Mouse (Mus musculus) 3134 (cell line): ENCODE data around the gene Pou2f3.

Experiments
- DNase-seq: peaks from one replicate; pipeline ENCODE4 v3.0.0-alpha.2; 2011; ENCODE audit warnings: low spot score; ENCODE audit not compliant: insufficient read length; ENCODE audit errors: extremely low read depth

Pou2f3 gene

GRCm38 (mm10) chr9:43232286-43232685 is 22.1 kb upstream of the Pou2f3 start:
- no peak for DNase-seq

DNA sequence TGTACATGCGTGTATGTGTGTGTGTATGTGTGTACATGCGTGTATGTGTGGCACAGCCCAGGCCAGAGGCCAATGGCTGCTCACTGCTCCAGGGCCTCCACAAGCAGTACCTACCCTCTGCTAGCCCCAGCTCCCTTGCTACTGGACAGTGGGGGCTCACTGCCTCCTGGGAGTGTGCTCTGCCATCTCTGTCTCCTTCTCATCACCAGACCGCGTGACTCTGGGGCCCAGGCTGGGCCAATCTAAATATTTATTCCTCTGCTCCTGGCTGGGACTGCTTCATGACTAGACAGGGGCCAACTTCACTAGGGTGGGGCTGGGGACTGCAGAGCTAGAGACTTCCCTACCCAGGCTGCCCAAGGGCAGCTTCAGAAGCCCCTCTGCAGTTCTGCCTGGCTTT is 21.6 kb upstream of the Pou2f3 start:
- peak; percentile 32 for DNase-seq

GRCm38 (mm10) chr9:43230886-43231285 is 20.7 kb upstream of the Pou2f3 start:
- no peak for DNase-seq

DNA sequence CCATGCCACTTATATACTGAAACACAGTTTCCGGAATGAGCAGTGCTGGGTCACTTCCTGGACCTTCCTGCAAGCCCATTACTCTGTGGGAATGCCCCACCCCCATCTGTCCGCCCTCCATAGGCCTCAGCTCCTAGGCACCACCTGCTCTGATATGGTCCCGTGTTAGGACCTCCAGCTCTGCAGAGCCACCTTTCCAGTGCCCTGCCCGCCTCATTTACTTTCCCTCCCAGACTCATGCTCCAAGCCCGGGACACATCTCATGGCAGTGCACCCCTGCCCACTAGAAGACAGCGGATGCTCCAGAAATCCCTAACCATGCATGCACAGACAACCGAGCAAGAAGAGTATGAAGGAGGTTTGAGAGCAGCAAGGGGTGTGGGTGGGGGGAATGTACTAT is 19.8 kb upstream of the Pou2f3 start:
- DNase-seq, result no peak

DNA sequence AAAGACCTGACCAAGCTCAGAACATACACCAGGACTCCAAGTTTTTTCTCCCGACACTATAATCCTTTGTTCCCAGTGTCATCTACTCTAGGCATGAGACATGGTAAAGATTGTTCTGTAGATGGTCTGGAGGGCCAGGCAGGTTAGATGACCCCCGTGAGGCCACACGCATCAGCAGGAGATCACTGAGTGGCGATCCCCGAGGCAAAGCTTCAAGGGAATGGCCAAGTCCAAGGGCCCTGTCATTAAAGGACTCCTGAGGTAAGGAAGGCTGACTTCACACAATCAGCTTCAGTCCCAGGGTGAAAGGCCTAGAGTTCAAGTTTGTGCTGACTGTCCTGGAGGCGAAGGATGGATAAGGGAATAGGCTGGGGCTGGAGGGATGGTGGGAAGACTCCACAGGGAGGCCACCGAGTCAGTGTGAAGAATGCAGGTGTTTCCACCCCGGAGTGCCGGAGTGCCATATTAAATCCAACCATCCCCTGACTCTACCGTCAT is 19.3 kb upstream of the Pou2f3 start:
- no peak for DNase-seq

DNA sequence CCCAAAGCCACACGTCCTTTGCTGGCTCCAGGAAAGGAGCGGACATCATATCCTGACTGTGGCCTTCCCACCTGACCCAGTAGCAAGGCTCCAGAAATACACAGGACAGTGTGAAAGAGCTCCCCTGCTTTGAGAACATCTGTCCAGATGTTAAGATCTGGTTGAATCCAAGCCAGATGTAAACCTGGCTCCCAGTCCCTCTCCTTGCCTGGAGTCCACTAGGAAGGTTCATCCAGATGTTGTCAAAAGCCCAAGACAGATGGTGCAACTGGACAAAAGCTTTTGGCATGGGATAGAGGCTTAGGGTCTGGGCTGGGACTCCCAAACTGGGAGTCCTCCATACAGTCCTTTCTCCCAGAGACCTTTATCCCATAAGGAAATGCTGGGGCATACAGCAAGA is 18.6 kb upstream of the Pou2f3 start:
- DNase-seq, result no peak

GRCm38 (mm10) chr9:43227626-43228025 is 17.5 kb upstream of the Pou2f3 start:
- no peak for DNase-seq

- DNase-seq, result peak; percentile 60
These were observed 16.5 kb upstream of the Pou2f3 start for GRCm38 (mm10) chr9:43226573-43227160.

- DNase-seq, result no peak
These were observed 15.3 kb upstream of the Pou2f3 start for GRCm38 (mm10) chr9:43225481-43225880.

DNA sequence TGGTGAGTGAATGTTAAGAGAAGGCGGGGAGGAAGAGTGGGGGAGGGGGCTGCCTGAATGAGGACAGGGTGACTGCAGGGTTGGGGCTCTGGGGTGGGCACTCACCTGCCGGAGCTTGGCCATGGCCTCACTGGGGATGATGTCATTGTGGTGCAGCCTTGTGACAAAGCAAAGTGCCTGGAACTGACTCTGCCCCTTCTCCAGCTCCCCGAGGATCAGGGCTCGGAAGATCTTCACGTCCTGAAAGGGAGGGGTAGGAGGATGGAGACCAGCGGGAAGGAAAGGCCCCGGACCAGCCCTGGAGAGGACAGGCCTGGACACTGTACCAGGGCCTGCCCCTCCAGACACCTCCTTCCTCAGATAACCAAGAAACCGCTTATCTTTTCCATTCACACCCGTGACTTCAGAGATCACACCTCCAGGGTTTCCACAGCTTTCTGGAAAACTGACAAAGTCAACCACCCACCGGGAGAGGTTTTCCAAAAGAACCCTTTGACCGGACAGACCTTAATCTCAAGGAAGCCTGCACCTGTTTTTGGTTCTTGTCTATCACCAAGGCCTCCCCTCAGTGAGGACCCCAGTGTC is 14.7 kb upstream of the Pou2f3 start:
- no peak for DNase-seq

GRCm38 (mm10) chr9:43222429-43222715 is 12.2 kb upstream of the Pou2f3 start:
- no peak for DNase-seq

DNA sequence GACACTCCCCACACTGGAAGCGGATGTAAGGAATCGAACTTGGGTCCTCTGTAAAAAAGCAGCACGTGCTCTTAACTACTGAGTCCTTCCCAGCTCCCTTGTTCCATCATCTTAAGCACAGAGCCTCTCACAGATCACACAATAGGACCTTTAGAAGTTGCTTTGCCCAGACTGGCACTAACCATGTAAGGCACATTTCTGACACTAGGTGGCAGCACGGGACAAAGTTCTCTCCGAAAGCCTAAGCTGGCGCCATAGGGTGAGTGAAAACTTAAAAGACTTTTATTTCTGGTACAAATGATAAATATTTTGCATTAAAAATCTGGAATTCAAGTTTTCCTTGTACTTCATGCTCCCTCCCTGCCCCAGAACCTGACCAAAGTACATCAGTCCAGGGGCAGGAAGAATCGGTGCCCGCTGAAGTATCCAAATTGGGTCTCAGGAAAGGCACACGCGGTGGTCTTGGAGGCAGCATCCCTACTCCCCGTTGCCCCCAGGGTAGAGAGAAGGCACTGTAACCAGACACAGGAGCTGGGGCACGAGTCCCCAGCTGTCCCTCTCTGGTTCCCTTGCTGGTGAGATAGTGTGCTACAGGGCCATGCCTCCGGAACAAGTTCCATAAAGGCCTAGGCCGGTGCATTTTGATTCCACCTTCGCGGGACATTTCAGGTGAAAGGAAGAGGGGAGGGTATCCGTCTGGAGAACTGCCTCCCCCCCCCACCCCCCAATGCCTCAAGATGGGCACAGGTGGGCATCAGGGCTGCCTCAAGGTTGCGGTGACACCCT is 11.7 kb upstream of the Pou2f3 start:
- peak; percentile 31 for DNase-seq

GRCm38 (mm10) chr9:43210771-43211450 is 742 bp upstream of the Pou2f3 start:
- no peak for DNase-seq

DNA sequence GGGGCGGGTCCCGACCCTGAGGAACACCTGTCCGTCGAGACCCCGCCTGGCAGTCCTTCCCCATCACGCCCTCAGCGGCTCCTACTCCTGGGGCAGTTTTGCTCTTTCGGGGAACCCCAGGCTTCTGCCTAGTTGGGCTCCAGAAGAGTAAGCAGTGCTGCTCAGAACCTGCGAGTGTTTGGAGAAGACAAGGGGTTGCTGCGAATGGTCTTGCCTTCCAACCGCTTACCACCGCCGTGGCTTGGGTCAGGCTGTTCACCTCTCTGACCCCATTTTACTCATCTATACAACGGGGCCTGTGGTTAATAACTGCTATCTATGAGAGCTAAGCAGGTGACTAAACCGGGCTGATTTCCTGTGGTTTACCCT is 4.2 kb downstream of the Pou2f3 start:
- DNase-seq, result no peak

DNA sequence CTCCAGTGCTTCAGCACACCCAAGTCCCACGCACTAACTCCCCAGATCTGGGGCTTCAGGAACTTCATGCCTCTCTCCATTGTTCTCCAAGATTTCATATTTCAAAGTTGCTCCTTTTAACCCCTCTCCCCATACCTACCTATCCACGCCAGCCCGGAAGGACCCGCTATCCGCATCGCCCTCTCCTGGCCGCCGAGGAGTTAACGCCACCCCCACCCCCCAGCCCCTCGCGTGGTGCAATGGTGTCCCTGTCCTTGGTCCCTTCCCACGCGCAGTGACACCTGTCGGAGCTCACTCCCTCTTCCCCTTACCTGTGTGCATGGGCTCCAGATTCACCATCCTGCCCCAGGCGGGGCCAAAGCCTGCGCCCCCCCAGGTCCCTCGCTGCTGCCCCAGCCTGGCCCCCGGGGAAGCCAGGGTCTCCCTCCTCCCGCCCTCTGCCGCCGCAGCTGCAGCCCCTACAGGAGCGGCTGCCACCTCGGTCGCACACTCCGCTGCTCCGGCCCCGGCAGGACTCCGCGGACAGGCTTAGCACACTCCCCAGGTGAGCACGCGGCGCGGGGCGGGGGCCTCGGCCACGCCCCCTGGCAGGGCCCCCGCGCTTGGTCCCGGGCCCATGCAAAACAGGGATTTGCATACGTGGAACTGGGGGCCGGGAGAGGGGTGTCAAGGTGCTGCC is 4.7 kb downstream of the Pou2f3 start:
- DNase-seq, result no peak

DNA sequence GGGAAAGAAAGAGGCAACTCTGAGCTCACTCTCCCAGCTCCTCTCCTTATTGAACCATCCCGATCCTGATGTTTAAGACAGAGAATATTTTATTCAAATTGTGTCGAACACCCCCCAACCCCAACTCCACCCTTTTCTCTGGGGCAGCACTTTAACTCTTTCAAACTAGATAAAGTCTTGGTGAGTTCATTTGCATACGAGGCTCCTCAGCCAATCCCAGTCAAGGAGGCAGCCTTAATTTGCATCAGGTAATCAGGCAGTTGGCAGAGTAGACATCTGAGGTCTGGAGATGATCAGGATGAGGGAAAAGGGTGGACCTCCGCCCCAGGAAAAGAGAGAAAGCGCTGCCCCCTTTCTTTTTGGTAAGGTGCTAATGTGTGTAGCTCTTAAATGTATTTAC is 10.0 kb downstream of the Pou2f3 start:
- DNase-seq, result no peak

DNA sequence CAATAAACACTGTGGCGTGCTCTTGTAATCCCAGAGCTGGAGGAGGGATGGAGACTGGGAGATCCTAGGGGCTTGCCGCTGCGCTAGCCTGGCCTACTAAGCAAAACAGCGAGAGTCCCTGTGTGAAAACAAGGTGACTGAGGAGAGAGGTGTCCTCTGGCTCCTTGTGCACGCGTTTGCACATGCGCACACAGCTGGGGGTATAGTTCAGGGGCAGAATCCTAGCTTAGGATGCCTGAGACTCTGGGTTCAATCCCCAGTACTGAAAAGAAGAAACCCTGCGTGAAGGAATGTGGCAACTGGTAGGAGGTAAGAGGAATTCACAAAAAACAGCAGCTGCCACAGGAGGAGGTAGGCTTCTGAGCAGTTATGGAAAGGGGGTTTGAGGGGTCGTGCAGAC is 16.2 kb downstream of the Pou2f3 start:
- no peak for DNase-seq

DNA sequence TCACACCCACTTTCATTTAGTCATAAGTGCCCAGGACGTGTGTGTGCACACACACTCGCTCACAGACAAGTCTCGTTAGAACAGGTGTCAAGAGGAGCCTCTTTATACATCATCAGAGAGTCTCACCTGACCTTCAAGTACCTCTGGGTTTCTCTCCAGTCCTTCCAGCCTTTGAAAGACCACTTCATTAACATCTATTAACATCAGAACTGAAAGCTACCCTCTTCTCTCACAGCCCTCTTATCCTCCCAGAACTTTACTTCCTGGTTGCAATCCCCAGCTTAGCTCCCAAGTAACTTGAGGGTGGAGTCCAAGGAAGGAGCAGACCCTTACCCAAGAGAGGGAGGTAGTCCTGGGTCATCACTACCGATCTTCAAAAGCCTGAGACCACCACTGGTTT is 18.6 kb downstream of the Pou2f3 start:
- no peak for DNase-seq

DNA sequence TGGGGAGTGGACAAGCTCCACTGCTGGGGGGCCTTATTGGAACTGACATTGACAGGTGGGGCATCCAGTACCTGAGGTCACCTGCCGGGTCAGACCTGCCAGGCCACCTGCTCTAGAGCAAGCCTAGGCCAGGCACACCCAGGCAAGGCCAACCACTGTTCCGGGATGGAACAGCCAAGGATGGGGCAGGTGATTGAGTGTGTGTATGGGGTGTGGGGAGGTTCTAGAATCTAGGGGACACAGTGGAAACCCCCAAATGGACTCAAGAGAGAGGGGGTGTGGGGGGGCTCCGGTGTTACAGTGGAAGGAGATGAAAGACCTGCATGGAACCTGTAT is 21.2 kb downstream of the Pou2f3 start:
- DNase-seq, result no peak

GRCm38 (mm10) chr9:43188309-43189020 is 21.7 kb downstream of the Pou2f3 start:
- no peak for DNase-seq

- no peak for DNase-seq
These were observed 30.6 kb downstream of the Pou2f3 start for GRCm38 (mm10) chr9:43179614-43180013.
